Mouse (Mus musculus): ENCODE measurements around the gene Hist2h2ac. TPM values are rescaled to one million over a fixed set of nuclear protein-coding genes. Genes with fewer than 3 reads are reported as not detected.

Hist2h2ac gene
- polyA plus RNA-seq (2017; shearing (Covaris generic)) = 9.3 TPM

DNA sequence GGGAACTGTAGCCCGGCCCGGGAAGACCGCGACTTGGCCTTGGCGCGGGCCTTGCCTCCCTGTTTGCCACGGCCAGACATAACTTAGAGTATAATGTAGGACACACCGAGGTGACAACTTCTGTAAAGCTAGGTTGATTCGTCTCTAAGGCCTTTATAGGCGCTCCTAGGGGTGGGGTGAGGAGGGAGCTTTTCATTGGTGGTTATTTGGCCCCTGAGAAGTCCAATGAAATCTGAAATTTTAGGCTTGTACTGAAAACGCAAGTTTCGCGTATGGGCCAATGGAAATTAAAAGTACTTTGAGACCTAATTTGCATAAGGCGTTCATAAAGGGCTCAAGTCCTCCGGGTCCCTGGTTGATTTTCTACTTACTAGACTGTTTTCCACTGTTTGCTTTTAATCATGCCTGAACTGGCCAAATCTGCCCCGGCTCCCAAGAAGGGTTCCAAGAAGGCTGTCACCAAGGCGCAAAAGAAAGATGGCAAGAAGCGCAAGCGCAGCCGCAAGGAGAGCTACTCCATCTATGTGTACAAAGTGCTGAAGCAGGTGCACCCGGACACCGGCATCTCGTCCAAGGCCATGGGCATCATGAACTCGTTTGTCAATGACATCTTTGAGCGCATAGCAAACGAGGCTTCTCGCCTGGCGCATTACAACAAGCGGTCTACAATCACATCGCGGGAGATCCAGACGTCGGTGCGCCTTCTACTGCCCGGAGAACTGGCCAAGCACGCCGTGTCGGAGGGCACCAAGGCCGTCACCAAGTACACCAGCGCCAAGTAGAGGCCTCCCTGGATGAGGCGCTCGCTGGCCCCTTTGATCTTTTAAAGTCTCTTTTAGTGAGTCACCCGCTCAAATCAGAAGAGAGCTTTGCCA lies at the start of gene Hist2h2ac, which contains the start of gene Hist2h2be:
Hist2h2ac (minus strand) TSS at position 116 of the 875 bp plus-strand sequence.
Hist2h2be (plus strand) TSS at position 355 of the 875 bp plus-strand sequence.

DNA sequence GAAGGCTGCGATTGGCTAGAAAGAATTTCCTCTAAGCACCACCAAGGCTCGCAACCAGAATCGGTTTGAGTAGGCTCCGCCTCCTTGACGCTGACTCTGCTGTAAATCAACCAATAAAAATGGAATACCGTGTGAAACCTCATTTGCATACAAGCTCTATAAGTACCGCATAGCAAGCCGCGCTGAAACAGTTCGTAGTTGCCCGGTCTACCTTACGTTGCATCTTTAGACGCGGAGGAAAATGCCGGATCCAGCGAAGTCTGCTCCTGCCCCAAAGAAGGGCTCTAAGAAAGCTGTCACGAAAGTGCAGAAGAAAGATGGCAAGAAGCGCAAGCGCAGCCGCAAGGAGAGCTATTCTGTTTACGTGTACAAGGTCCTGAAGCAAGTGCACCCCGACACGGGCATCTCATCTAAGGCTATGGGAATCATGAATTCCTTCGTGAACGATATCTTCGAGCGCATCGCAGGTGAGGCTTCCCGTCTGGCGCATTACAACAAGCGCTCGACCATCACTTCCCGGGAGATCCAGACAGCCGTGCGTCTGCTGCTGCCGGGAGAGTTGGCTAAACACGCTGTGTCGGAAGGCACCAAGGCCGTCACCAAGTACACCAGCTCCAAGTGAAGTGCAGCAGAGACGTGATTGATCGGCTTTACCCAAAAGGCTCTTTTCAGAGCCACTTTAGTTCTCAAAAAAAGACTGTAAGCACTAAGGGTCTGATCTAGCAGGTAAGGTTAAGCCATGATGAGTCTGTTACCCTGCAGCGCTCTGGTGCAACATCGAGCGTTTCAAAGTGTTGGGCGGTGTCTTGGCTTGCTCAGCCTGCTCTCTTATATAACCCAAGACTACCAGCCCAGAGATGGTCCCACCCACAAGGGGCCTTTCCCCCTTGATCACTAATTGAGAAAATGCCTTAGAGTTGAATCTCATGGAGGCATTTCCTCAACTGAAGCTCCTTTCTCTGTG lies 49.1 kb upstream of the Hist2h2ac start, which contains the start of gene Hist2h2bb:
Hist2h2bb (plus strand) TSS at position 242 of the 964 bp plus-strand sequence.

GRCm38 (mm10) chr3:96268051-96268775 lies 47.5 kb upstream of the Hist2h2ac start, which contains the start of gene Hist2h3b:
TSS of gene Hist2h3b (plus strand) at chr3:96268654.

DNA sequence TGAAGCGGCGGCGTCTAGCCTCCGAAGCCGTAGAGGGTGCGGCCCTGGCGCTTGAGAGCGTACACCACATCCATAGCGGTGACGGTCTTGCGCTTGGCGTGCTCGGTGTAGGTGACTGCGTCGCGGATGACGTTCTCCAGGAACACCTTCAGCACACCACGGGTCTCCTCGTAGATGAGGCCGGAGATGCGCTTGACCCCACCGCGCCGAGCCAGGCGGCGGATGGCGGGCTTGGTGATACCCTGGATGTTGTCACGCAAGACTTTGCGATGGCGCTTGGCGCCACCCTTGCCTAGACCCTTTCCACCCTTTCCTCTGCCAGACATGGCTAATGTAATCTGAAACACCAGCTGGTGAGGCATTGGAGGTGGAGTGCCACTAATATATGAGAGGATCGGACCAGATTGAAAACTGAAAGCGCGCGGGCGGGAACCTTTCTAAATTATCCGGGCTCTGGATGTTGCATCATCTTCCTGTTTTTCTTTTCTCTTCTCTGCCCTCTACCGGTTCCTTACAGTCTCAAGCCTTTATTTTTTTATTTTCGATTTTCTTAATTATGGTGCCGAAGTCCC lies 42.4 kb upstream of the Hist2h2ac start, which contains the start of gene Hist2h4:
Hist2h4 (minus strand) TSS at position 333 of the 572 bp plus-strand sequence.

DNA sequence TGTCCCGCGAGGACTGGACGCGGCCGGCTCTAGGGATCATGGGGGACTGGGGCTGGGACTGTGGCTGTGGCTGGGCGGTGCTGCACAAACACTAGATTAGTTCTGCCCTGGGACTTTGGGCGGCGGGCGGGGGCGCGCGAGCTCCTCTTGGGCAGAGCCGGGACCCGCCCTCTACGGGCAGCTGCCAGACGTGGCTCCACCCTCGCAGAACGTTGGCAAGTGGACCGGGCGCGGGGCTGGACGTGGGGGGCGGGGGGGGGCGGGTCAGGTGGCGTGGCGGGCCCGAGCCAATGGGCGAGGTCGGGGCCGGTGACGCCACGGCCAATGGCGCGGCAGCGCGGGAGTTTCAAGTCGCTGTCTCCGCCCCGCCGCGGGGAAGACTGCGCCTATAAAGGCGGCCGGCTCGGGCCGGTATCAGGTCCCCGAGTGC lies 25.8 kb upstream of the Hist2h2ac start, which contains the start of gene Hist2h3c1:
Hist2h3c1 (plus strand) TSS at position 259 of the 430 bp plus-strand sequence.

GRCm38 (mm10) chr3:96245003-96245886 lies 24.6 kb upstream of the Hist2h2ac start, which contains the start of gene Hist2h2aa1:
TSS of gene Hist2h2aa1 (plus strand) at chr3:96245497.

DNA sequence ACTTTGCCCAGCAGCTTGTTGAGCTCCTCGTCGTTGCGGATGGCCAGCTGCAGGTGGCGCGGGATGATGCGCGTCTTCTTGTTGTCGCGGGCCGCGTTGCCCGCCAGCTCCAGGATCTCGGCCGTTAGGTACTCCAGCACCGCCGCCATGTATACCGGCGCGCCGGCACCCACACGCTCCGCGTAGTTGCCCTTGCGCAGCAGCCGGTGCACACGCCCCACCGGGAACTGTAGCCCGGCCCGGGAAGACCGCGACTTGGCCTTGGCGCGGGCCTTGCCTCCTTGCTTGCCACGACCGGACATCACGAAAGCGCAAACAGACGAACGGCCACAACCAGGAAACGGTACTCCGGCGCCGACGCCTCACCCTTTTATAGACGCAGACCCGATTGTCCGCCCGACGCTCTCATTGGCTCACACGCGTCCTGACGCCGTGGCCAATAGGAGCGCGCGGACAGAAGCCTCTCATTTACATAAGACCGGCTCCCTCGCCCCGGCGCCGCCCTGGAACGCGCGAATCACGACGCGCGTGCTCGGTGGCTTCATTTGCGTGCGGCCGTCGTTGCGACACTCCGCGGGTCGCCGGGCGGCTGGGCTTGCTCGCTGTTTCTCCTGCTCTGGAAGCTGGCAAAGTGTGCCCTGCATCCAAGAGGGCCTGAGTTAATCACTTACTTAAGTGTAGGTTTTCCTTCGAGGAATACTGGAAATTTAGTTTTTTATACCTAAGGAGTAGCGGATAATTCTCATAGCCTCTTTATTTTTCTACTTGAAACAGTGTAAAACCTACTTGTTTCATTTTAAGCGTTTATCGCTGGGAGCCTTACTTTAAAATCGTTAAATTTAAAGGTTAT lies 19.5 kb upstream of the Hist2h2ac start, which contains the start of gene Hist2h2aa2:
Hist2h2aa2 (minus strand) TSS at position 328 of the 850 bp plus-strand sequence.

DNA sequence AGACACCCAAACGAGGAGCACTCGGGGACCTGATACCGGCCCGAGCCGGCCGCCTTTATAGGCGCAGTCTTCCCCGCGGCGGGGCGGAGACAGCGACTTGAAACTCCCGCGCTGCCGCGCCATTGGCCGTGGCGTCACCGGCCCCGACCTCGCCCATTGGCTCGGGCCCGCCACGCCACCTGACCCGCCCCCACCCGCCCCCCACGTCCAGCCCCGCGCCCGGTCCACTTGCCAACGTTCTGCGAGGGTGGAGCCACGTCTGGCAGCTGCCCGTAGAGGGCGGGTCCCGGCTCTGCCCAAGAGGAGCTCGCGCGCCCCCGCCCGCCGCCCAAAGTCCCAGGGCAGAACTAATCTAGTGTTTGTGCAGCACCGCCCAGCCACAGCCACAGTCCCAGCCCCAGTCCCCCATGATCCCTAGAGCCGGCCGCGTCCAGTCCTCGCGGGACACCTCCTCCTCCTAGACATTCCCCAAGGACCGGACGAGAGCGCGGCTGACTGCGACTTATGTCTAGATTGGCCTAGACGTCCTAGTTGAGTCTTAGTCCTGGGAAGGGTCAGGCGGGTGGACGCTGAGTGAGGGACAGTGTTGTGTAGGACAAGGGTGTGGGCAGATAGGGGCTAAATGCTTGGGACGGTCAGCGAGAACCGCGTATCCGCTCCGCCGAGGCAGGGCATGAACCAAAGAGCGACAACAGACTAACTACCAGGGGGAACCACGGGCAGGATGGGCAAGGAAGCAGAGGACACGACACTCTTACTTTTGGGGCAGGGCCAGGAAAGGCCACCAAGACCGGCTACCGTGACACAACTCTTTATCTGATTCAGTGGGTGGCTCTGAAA lies 18.5 kb upstream of the Hist2h2ac start, which contains the start of gene Hist2h3c2:
Hist2h3c2 (minus strand) TSS at position 174 of the 840 bp plus-strand sequence.

DNA sequence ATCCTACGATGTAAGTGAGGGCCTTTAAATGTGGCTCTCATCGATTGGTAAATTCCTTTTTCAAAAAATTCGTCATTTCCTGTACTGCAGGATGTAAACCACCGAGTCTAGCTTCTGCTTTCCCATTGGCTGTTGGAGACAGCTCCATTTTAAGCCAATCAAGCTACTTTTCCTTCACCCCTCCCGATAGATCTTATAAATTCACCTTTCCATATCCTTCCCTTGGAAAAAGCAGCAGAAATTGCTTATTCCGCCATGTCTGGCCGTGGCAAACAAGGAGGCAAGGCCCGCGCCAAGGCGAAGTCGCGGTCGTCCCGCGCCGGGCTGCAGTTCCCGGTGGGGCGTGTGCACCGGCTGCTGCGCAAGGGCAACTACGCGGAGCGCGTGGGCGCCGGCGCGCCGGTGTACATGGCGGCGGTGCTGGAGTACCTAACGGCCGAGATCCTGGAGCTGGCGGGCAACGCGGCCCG lies 984 bp downstream of the Hist2h2ac start, which contains the start of the genes Bola1 and Hist2h2ab:
Bola1 (minus strand) TSS at position 49 of the 470 bp plus-strand sequence.
Hist2h2ab (plus strand) TSS at position 205 of the 470 bp plus-strand sequence.

GRCm38 (mm10) chr3:96180727-96181477 lies 39.8 kb downstream of the Hist2h2ac start, which contains the start of gene Sv2a:
TSS of gene Sv2a (plus strand) at chr3:96181151.

GRCm38 (mm10) chr3:96172197-96173178 lies 48.2 kb downstream of the Hist2h2ac start, which contains the start of gene Sf3b4:
TSS of gene Sf3b4 (plus strand) at chr3:96172332.

Data from effector memory CD4-positive, alpha-beta T cell, adult 7 months (primary cell).